Mouse (Mus musculus) c-Kit-positive CD71-negative TER-119-negative erythroid progenitor cells, embryonic 14.5 days (primary cell): ENCODE results near the gene Baz2b.

ENCODE experiments used
- DNase-seq: peaks from one replicate; pipeline ENCODE4 v3.0.0-alpha.2; 2013; ENCODE audit warnings: low read depth

Gene Baz2b

GRCm38 (mm10) chr2:60209703-60210651 lies at the start of gene Baz2b, which contains the start of gene March7:
Gene Baz2b (minus strand): TSS chr2:60209839.
Gene March7 (plus strand): TSS chr2:60209887.
- peak; percentile 76 for DNase-seq

DNA sequence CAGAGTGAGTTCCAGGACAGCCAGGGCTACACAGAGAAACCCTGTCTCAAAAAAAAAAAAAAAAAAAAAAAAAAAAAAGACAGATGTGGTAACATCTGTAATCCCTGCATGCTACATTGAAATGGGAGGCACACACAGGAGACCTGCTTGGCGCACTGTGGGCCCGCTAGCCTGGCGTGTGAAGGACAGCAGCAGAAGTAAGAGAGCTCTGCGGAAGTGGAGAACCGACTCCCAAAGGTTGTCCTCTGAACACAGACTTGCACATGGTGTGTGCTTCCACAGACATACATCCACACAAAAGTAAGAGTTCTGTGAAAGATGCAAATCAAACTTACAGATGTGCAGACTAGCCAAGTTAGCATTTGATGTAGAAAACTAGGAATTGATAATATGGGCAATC lies 49.5 kb upstream of the Baz2b start:
- no peak for DNase-seq

DNA sequence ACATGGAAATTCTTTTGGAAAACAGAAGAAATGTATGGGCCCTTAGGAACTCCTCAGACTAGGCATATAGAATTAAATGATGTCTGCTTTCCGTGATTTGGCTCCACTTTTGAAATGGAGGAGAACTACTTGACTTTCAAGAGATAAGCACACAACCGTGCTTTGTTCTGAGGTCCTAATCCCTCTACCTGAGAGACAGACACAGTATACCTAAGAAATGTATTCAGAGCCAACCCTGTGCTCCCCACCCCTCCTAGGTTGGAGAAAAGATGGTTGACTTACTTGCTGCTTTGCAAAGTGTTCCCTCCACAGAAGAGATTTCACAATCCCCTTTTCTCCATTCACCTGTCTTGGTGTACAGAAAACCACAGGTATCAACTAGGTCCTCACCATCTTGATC lies 47.1 kb upstream of the Baz2b start:
- DNase-seq, result no peak

DNA sequence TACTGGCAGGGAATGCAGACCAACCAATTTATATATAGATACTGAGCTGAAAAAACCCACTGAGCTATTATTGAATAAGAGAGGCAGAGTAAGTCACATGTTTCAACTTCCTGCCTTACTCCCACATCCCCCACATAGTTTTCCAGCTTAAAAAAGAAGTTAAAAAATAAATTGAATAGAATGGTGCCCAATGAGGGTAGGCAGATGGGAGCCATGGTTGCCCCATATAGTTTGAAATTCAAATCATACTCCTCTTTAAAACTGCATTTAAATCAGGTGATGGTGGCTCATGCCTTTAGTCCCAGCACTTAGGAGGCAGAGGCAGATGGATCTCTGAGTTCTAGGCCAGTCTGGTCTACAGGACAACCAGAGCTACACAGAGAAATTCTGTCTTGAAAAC lies 43.9 kb upstream of the Baz2b start:
- no peak for DNase-seq

DNA sequence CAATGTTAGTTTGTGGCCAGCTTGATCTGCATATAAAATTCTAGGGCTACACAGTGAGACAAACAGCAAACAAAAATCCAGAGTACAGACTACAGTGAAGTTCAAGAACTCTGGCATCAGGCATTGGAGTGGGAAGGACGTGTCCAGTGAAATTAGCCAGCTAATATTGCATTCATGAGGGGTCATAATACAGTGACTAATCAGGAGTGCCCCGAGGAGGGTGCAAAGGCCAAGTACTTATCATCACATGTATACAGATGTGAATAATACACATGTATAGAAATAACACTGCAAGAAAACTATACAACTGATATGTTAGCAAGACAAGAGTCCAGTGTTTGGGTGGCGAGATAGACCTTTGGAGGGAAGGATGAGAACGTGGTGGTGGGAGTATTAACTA lies 43.1 kb upstream of the Baz2b start:
- DNase-seq, result no peak

GRCm38 (mm10) chr2:60234506-60234905 lies 24.9 kb upstream of the Baz2b start:
- DNase-seq, result no peak

- no peak for DNase-seq
Observed at GRCm38 (mm10) chr2:60233147-60233546, 23.5 kb upstream of the Baz2b start.

- DNase-seq, result no peak
Observed at GRCm38 (mm10) chr2:60230361-60230760, 20.7 kb upstream of the Baz2b start.

DNA sequence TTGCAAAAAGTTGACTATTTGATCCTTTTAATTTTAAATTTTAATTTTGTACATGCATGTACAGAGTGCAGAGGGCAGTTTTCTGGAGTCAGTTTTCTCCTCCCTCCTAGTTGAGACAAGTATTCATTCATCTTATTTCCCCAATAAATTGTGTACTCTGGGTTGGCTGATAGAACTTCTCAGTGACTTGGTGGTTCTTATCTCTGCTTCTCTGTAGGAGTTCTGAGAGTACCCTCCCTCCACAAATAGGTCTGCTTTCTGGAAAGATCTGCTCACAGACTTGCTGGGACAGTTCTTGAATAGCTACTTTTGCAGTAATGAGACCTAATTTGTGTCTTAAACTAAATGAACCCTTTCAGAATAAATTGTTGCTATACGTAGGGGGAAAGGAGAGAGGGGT lies 18.8 kb upstream of the Baz2b start:
- DNase-seq, result no peak

GRCm38 (mm10) chr2:60223489-60223888 lies 13.8 kb upstream of the Baz2b start:
- no peak for DNase-seq

- DNase-seq, result no peak
Observed at GRCm38 (mm10) chr2:60221954-60222353, 12.3 kb upstream of the Baz2b start.

GRCm38 (mm10) chr2:60221236-60221635 lies 11.6 kb upstream of the Baz2b start:
- DNase-seq, result no peak

GRCm38 (mm10) chr2:60217620-60218019 lies 8.0 kb upstream of the Baz2b start:
- no peak for DNase-seq

DNA sequence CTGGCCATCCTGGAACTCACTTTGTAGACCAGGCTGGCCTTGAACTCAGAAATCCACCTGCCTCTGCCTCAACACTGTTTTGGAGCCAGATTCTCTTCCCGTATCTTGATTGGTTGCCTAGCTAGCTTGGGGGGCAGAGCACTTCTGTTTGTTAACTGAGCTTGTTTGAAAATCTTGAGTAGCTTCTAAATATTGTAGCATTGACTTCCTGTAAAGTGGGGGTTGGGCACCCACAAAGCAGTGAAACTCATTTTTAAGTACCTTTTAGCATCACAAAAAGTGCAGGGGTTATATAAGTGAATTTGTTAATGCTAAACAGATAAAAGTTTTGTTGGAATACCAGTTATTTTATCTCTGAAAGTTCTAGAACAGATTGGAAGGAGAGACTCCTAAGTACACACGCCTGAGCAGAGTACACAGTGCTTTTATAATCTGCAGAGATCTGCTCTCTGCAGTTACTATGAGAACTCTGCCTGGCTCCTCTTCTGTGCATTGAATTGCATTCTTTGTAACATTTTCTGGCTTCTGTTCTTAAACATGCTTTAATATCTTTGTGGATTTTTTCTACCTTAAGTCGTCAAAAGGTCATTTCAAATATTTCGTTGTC lies 7.0 kb upstream of the Baz2b start:
- no peak for DNase-seq

GRCm38 (mm10) chr2:60214683-60215082 lies 5.0 kb upstream of the Baz2b start:
- no peak for DNase-seq

- DNase-seq, result no peak
Observed at GRCm38 (mm10) chr2:60212488-60212887, 2.8 kb upstream of the Baz2b start.

- no peak for DNase-seq
Observed at GRCm38 (mm10) chr2:60210821-60211220, 1.2 kb upstream of the Baz2b start.

DNA sequence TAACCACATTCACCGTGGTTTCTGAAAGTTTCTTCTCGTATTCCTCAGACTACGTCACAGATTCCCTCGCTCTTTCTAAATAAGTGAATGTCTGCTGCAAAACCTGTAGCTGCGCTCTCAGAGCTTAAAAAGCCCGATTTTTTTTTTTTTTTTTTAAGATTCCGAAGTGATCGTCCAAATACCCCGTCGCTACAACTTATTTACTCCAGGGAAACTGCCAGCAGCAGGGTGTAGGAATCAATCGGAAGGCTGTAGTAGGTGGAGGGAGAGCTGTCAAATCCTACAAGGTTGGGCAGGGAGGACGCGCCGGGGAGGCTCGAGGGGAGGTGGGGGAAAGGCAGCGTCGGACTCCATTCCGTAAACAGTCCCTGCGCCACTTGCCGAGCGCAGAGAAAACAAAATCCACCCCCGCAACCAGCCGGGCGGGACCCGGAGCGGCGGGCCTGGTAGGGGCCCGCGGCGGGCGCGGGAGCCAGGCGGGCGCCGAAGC lies 472 bp downstream of the Baz2b start:
- no peak for DNase-seq

DNA sequence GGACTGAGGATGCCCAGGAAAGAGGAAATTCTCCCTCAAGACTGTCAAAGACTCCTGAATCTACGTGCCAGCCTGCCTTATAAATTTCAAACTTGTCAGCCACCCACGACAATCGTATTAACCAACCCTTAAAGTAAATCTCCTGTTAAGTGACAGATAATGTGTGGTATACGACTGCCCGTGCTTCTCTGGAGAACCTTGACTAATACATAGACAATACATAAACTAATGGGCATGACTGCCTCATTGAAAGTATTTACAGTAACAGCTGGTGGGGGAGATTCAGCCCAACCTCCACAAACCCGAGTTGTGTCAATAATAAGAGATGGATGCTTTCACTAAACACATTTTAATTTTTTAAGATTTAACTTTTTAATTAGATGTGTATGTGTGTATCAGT lies 3.8 kb downstream of the Baz2b start:
- DNase-seq, result no peak

GRCm38 (mm10) chr2:60204162-60204561 lies 5.5 kb downstream of the Baz2b start:
- DNase-seq, result peak; percentile 24

- DNase-seq, result no peak
Observed at GRCm38 (mm10) chr2:60203733-60204132, 5.9 kb downstream of the Baz2b start.

- no peak for DNase-seq
Observed at GRCm38 (mm10) chr2:60202900-60203530, 6.6 kb downstream of the Baz2b start.

DNA sequence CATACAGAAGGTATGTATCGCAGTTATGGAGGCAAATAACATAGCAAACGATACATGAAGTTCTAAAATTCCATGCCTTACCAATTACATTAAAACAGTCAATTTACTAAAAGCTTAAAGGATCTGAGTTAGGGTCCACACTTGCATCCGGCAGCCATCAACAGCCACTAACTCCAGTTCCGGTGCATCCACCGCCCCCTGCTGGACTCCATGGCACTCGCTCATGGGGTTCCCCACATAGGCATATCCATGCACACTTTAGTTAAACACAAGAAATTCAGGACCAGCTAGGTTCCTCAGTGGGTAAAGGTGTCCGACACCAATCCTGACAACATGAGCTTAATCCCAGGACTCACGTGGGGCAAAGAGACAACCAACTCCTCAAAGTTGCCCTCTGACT lies 9.0 kb downstream of the Baz2b start:
- DNase-seq, result peak; percentile 43
